Mouse (Mus musculus) Patski (cell line): ENCODE data around the gene Tmem273. TPM values are rescaled to one million over a fixed set of nuclear protein-coding genes. Genes with fewer than 3 reads are reported as not detected.

Source experiments
- ATAC-seq: fragments of 100-300 bp; one replicate; pipeline ENCODE4 v1.8.0; 2021
- CTCF ChIA-PET: fragments of 350-600 bp; sonication (Branson Sonifier 250); formaldehyde crosslinking; loops from one replicate; lab custom pipeline; 2022; ENCODE audit warnings: inconsistent platforms; lab: Charles Lee
- POLR2A ChIA-PET: fragments of 350-600 bp; sonication (Branson Sonifier 250); formaldehyde crosslinking; loops from one replicate; lab custom pipeline; 2022; ENCODE audit warnings: antibody characterized with exemption, inconsistent platforms; lab: Charles Lee
- DNase-seq: peaks from one replicate; pipeline ENCODE4 v3.0.0-alpha.2; 2011; ENCODE audit warnings: low read depth, low spot score
- H3K27me3 ChIP-seq: fragments of 371-371 bp; one replicate; pipeline ENCODE4 v1.5.1; 2021
- CTCF ChIP-seq: fragments of 100-300 bp; IDR thresholded peaks from one replicate; pipeline ENCODE4 v1.5.1; 2021
- in situ Hi-C: fragments of 300-500 bp; cut with MboI; formaldehyde crosslinking; loops from 3 replicates; pipeline ENCODE4 v1.11.1; 2018; ENCODE audit warnings: low pct_unique_long_range_greater_than_20kb, mixed read lengths
- polyA plus RNA-seq: library from polyadenylated mRNA; unstranded; gene quantifications from one replicate; pipeline ENCODE4 v1.2.3, GENCODE M21; 2021

Gene Tmem273
- polyA plus RNA-seq, 1 experiment from 2014 or later, result not detected

GRCm38 (mm10) chr14:32859831-32860569, 74.2 kb downstream of the Tmem273 start:
- in situ Hi-C loops, result no loop called here
- peaks cover 27% of the 10 kb centered on the region for H3K27me3 ChIP-seq
- ChIA-PET CTCF (no interaction called here), POLR2A (no interaction called here)
- DNase-seq, result no peak
- no peak for ATAC-seq
- no peak for TF ChIP-seq CTCF

- no peak for TF ChIP-seq CTCF
- DNase-seq (no peak), ATAC-seq (no peak)
- CTCF ChIA-PET, result no interaction called here
- in situ Hi-C loops, result no loop called here
- POLR2A ChIA-PET, result no interaction called here
- peaks cover 27% of the 10 kb centered on the region for H3K27me3 ChIP-seq
These were observed 75.4 kb downstream of the Tmem273 start for GRCm38 (mm10) chr14:32861149-32861581.

- peaks cover 27% of the 10 kb centered on the region for H3K27me3 ChIP-seq
- in situ Hi-C loops, result no loop called here
- ATAC-seq (no peak), DNase-seq (no peak)
- POLR2A ChIA-PET, result no interaction called here
- CTCF ChIA-PET, result no interaction called here
- TF ChIP-seq CTCF, result no peak
These were observed 75.9 kb downstream of the Tmem273 start for GRCm38 (mm10) chr14:32861656-32862055.

GRCm38 (mm10) chr14:32865331-32865730, 79.6 kb downstream of the Tmem273 start:
- ChIA-PET POLR2A (no interaction called here), CTCF (no interaction called here)
- ATAC-seq, result no peak
- H3K27me3 ChIP-seq, result peaks cover 17% of the 10 kb centered on the region
- no peak for TF ChIP-seq CTCF
- DNase-seq, result no peak
- in situ Hi-C loops, result no loop called here

Other genes with a start within 250 kb of the Tmem273 start
- gene Prrxl1, start 186.6 kb upstream of the Tmem273 start, polyA plus RNA-seq, result not detected
- not detected for gene 3425401B19Rik, start 100.7 kb upstream of the Tmem273 start, polyA plus RNA-seq
- gene Fam170b, start 48.0 kb downstream of the Tmem273 start, polyA plus RNA-seq, result not detected
- not detected for gene Vstm4, start 70.8 kb downstream of the Tmem273 start, polyA plus RNA-seq
- gene Lrrc18, start 205.4 kb downstream of the Tmem273 start, polyA plus RNA-seq, result not detected